Mouse (Mus musculus): ENCODE measurements at regions not wholly inside any gene's neighbourhood (a gene's known extent, or its start where the extent isn't known, plus 50 kb on each side); places are given as distances from the start of the nearest gene placed in this dataset.

- TF ChIP-seq CTCF (IDR thresholded peaks at IDR 0.05; ENCODE audit: low read depth) (no peak), EP300 (optimal IDR thresholded peaks at IDR 0.05) (no peak)
Measured at GRCm38 (mm10) chr12:68554943-68555627, 603.9 kb downstream of the Rps29 start.

Data from stomach, postnatal 0 days (tissue).